Mouse (Mus musculus): ENCODE data around the gene Agbl4.

The Agbl4 gene

GRCm38 (mm10) chr4:111280936-111281335 lies 883.5 kb downstream of the Agbl4 start:
- no peak for DNase-seq (ENCODE audit: low spot score in 2 of 2)

- no peak for DNase-seq (ENCODE audit: low spot score in 2 of 2)
Observed at GRCm38 (mm10) chr4:111281836-111282235, 884.4 kb downstream of the Agbl4 start.

- DNase-seq (ENCODE audit: low spot score in 2 of 2): no peak
Observed at GRCm38 (mm10) chr4:111284625-111285024, 887.2 kb downstream of the Agbl4 start.

- DNase-seq (ENCODE audit: low spot score in 2 of 2): no peak
Observed at GRCm38 (mm10) chr4:111294528-111295241, 897.2 kb downstream of the Agbl4 start.

- DNase-seq (ENCODE audit: low spot score in 2 of 2): no peak
Observed at GRCm38 (mm10) chr4:111306518-111306917, 909.1 kb downstream of the Agbl4 start.

- DNase-seq (ENCODE audit: low spot score in 2 of 2): no peak
Observed at GRCm38 (mm10) chr4:111307166-111307565, 909.7 kb downstream of the Agbl4 start.

GRCm38 (mm10) chr4:111307633-111308032 lies 910.2 kb downstream of the Agbl4 start:
- DNase-seq (ENCODE audit: low spot score in 2 of 2): no peak

GRCm38 (mm10) chr4:111308572-111309288 lies 911.3 kb downstream of the Agbl4 start:
- no peak for DNase-seq (ENCODE audit: low spot score in 2 of 2)

- no peak for DNase-seq (ENCODE audit: low spot score in 2 of 2)
Observed at GRCm38 (mm10) chr4:111327094-111327493, 929.6 kb downstream of the Agbl4 start.

GRCm38 (mm10) chr4:111327760-111328373 lies 930.4 kb downstream of the Agbl4 start:
- DNase-seq (ENCODE audit: low spot score in 2 of 2): no peak

- no peak for DNase-seq (ENCODE audit: low spot score in 2 of 2)
Observed at GRCm38 (mm10) chr4:111329501-111329900, 932.0 kb downstream of the Agbl4 start.

- no peak for DNase-seq (ENCODE audit: low spot score in 2 of 2)
Observed at GRCm38 (mm10) chr4:111332864-111333263, 935.4 kb downstream of the Agbl4 start.

GRCm38 (mm10) chr4:111349965-111350364 lies 952.5 kb downstream of the Agbl4 start:
- no peak for DNase-seq (ENCODE audit: low spot score in 2 of 2)

GRCm38 (mm10) chr4:111350615-111351525 lies 953.4 kb downstream of the Agbl4 start:
- DNase-seq (ENCODE audit: low spot score in 2 of 2): no peak

GRCm38 (mm10) chr4:111356584-111357115 lies 959.2 kb downstream of the Agbl4 start:
- no peak for DNase-seq (ENCODE audit: low spot score in 2 of 2)

GRCm38 (mm10) chr4:111357176-111357575 lies 959.7 kb downstream of the Agbl4 start:
- no peak for DNase-seq (ENCODE audit: low spot score in 2 of 2)

GRCm38 (mm10) chr4:111364199-111364598 lies 966.7 kb downstream of the Agbl4 start:
- no peak for DNase-seq (ENCODE audit: low spot score in 2 of 2)

GRCm38 (mm10) chr4:111367771-111368170 lies 970.3 kb downstream of the Agbl4 start:
- DNase-seq (ENCODE audit: low spot score in 2 of 2): no peak

- DNase-seq (ENCODE audit: low spot score in 2 of 2): no peak
Observed at GRCm38 (mm10) chr4:111377159-111377558, 979.7 kb downstream of the Agbl4 start.

- DNase-seq (ENCODE audit: low spot score in 2 of 2): no peak
Observed at GRCm38 (mm10) chr4:111378071-111378470, 980.6 kb downstream of the Agbl4 start.

GRCm38 (mm10) chr4:111383101-111383500 lies 985.6 kb downstream of the Agbl4 start:
- no peak for DNase-seq (ENCODE audit: low spot score in 2 of 2)
